Mouse (Mus musculus) hindbrain, postnatal 0 days (tissue): ENCODE data around the gene Pold3. TPM values are rescaled to one million over a fixed set of nuclear protein-coding genes. Genes with fewer than 3 reads are reported as not detected.

Experiments used
- ATAC-seq: fragments of 200-750 bp; cut with Nextera tagmentation; 2 replicates; pipeline ENCODE4 v1.8.0; 2017; ENCODE audit warnings: mild to moderate bottlenecking, moderate TSS enrichment, moderate library complexity
- DNase-seq: peaks from one replicate; pipeline ENCODE4 v3.0.0-alpha.2; 2015; ENCODE audit warnings: low spot score
- H3K27ac ChIP-seq: fragments of 300-500 bp; sonication (generic); 2 replicates; pipeline ENCODE4 v1.5.1; 2014; ENCODE audit warnings: mild to moderate bottlenecking
- H3K27me3 ChIP-seq: fragments of 300-500 bp; sonication (generic); 2 replicates; pipeline ENCODE4 v1.6.1; 2014; ENCODE audit warnings: low read length, mixed read lengths; ENCODE audit not compliant: insufficient read depth
- H3K36me3 ChIP-seq: fragments of 300-500 bp; sonication (generic); 2 replicates; pipeline ENCODE4 v1.6.1; 2014; ENCODE audit warnings: low read length, mixed read lengths; ENCODE audit not compliant: insufficient read depth
- H3K4me1 ChIP-seq: fragments of 300-500 bp; sonication (generic); 2 replicates; pipeline ENCODE4 v1.6.1; 2014; ENCODE audit warnings: antibody characterized with exemption, low read length, mixed read lengths; ENCODE audit not compliant: insufficient read depth
- H3K4me2 ChIP-seq: fragments of 300-500 bp; sonication (generic); 2 replicates; pipeline ENCODE4 v1.6.1; 2014; ENCODE audit warnings: low read depth, mild to moderate bottlenecking, low read length, moderate library complexity, mixed read lengths
- H3K4me3 ChIP-seq: fragments of 300-500 bp; sonication (generic); 2 replicates; pipeline ENCODE4 v1.5.1; 2014; ENCODE audit warnings: low read length
- H3K9ac ChIP-seq: fragments of 300-500 bp; sonication (generic); replicated peaks from 2 replicates; pipeline ENCODE4 v1.6.1; 2014; ENCODE audit warnings: mild to moderate bottlenecking, low read length, moderate library complexity, mixed read lengths
- H3K9me3 ChIP-seq: fragments of 300-500 bp; sonication (generic); 2 replicates; pipeline ENCODE4 v1.6.1; 2016; ENCODE audit warnings: low read length, mixed read lengths
- CTCF ChIP-seq: IDR thresholded peaks from 2 replicates; pipeline ENCODE4 v1.5.1; 2016; ENCODE audit warnings: antibody characterized with exemption, control low read depth, low read depth
- WGBS: fragments of 180-500 bp; shearing (Covaris S2); extraction: QIAGEN DNeasy Blood & Tissue Kit; methylation state at CpG from one replicate; pipeline ENCODE4 v1.1.7; 2014; 5-methylcytosine and 5-hydroxymethylcytosine counted together
- polyA plus RNA-seq: library from polyadenylated mRNA; unstranded; fragments of >200 nt; fragmentation: Nextera tagmentation; extraction: Ambion mirVana; gene quantifications from 2 replicates; pipeline ENCODE4 v1.2.1, GENCODE M21; 2015
- total RNA-seq: library from RNA; depleted of rRNA; stranded (reverse); fragments of >200 nt; gene quantifications from 2 replicates; pipeline ENCODE4 v1.2.3, GENCODE M21; 2014

Gene Pold3
- total and polyA plus RNA-seq, 2 experiments from 2014 or later, result 20.4 to 38.6 TPM

DNA sequence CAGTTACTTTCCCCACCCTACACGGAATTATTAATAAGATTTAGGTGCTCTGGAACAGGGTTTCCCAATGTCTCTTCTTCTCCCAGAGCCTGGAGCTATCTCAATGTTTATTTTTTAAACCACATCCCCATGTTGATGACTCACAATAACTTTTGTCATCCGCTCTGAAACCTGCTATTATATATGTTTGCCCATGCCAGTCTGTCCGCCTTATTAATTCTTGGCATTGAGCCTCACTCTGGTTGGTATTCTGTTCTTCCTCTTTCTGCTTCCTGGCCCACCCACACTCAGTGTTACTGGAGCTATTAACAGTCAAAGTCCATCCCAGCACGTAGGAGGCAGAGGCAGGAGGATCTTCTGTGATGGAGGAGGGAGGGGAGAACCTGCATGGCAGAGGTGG is 36.3 kb upstream of the Pold3 start:
- H3K9ac ChIP-seq, result no peak overlapping the region
- H3K4me3 ChIP-seq, result no peak overlapping the region
- TF ChIP-seq CTCF, result no peak
- no peak overlapping the region for H3K4me2 ChIP-seq
- no peaks in the 10 kb centered on the region for H3K9me3 ChIP-seq
- ATAC-seq (no peak), DNase-seq (no peak)
- H3K27me3 ChIP-seq, result no peaks in the 10 kb centered on the region
- no peaks in the 10 kb centered on the region for H3K36me3 ChIP-seq
- peaks cover 3% of the 10 kb centered on the region; the same call in 1 of the 2 replicates for H3K4me1 ChIP-seq
- no peak overlapping the region for H3K27ac ChIP-seq
- 64% methylated on average over 4 of the region's 4 CpGs for WGBS

GRCm38 (mm10) chr7:100150626-100151025 is 29.3 kb upstream of the Pold3 start:
- H3K4me3 ChIP-seq, result no peak overlapping the region
- no peaks in the 10 kb centered on the region for H3K4me1 ChIP-seq
- TF ChIP-seq CTCF, result no peak
- H3K9me3 ChIP-seq, result no peaks in the 10 kb centered on the region
- no peaks in the 10 kb centered on the region for H3K36me3 ChIP-seq
- WGBS, result 75% methylated on average over 11 of the region's 11 CpGs
- no peak overlapping the region for H3K9ac ChIP-seq
- H3K4me2 ChIP-seq, result no peak overlapping the region
- ATAC-seq, result no peak
- H3K27me3 ChIP-seq, result no peaks in the 10 kb centered on the region
- DNase-seq, result no peak
- no peak overlapping the region for H3K27ac ChIP-seq

DNA sequence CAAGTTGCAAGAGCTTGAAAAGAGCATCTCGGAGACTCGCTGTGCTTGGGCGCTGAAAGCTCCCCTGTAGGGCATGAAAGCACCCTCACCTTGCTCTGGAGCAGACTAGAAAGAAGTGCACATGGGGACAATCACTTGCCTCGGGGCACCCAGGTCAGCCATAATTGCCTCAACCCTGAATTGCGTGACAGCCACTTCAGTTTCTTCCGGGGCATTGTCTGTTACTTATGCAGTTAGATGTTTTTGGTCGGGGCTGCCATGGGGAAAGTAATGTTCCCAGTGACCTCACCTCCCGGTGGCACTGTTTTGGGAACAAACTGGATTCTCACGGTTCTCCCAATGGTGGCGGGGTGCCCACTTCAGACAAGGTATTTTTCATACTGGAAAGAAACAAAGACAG is 28.7 kb upstream of the Pold3 start:
- no peak overlapping the region for H3K4me3 ChIP-seq
- no peak for TF ChIP-seq CTCF
- H3K36me3 ChIP-seq, result no peaks in the 10 kb centered on the region
- ATAC-seq (no peak), DNase-seq (no peak)
- H3K27me3 ChIP-seq, result no peaks in the 10 kb centered on the region
- no peak overlapping the region for H3K27ac ChIP-seq
- 40% methylated on average over 10 of the region's 10 CpGs for WGBS
- no peak overlapping the region for H3K9ac ChIP-seq
- H3K9me3 ChIP-seq, result no peaks in the 10 kb centered on the region
- H3K4me2 ChIP-seq, result no peak overlapping the region
- no peaks in the 10 kb centered on the region for H3K4me1 ChIP-seq

- ATAC-seq (no peak), DNase-seq (no peak)
- Histone ChIP-seq H3K4me2 (no peak overlapping the region), H3K4me1 (no peaks in the 10 kb centered on the region), H3K27ac (no peak overlapping the region), H3K36me3 (no peaks in the 10 kb centered on the region), H3K9me3 (no peaks in the 10 kb centered on the region), H3K9ac (no peak overlapping the region), H3K4me3 (no peak overlapping the region), H3K27me3 (no peaks in the 10 kb centered on the region)
- WGBS, result 92% methylated on average over 4 of the region's 4 CpGs
- TF ChIP-seq CTCF, result no peak
Observed at GRCm38 (mm10) chr7:100148586-100148985, 27.2 kb upstream of the Pold3 start.

- WGBS, result 52% methylated on average over 1 of the region's 1 CpGs
- Histone ChIP-seq H3K27ac (no peak overlapping the region), H3K4me1 (no peaks in the 10 kb centered on the region), H3K4me2 (no peak overlapping the region), H3K9me3 (no peaks in the 10 kb centered on the region), H3K9ac (no peak overlapping the region), H3K36me3 (no peaks in the 10 kb centered on the region), H3K27me3 (no peaks in the 10 kb centered on the region), H3K4me3 (no peak overlapping the region)
- no peak for DNase-seq
- no peak for TF ChIP-seq CTCF
- ATAC-seq, result no peak
Observed at GRCm38 (mm10) chr7:100140591-100140990, 19.2 kb upstream of the Pold3 start.

GRCm38 (mm10) chr7:100138075-100138474 is 16.7 kb upstream of the Pold3 start:
- H3K27me3 ChIP-seq, result no peaks in the 10 kb centered on the region
- WGBS, result 95% methylated on average over 4 of the region's 4 CpGs
- no peaks in the 10 kb centered on the region for H3K9me3 ChIP-seq
- no peak for ATAC-seq
- no peak overlapping the region for H3K27ac ChIP-seq
- TF ChIP-seq CTCF, result no peak
- no peak overlapping the region for H3K4me3 ChIP-seq
- H3K9ac ChIP-seq, result no peak overlapping the region
- no peak for DNase-seq
- no peak overlapping the region for H3K4me2 ChIP-seq
- no peaks in the 10 kb centered on the region for H3K4me1 ChIP-seq
- no peaks in the 10 kb centered on the region for H3K36me3 ChIP-seq

GRCm38 (mm10) chr7:100137038-100137437 is 15.7 kb upstream of the Pold3 start:
- no peak for TF ChIP-seq CTCF
- no peak overlapping the region for H3K9ac ChIP-seq
- H3K9me3 ChIP-seq, result no peaks in the 10 kb centered on the region
- H3K4me2 ChIP-seq, result no peak overlapping the region
- H3K27me3 ChIP-seq, result no peaks in the 10 kb centered on the region
- no peaks in the 10 kb centered on the region for H3K36me3 ChIP-seq
- 79% methylated on average over 9 of the region's 9 CpGs for WGBS
- H3K4me1 ChIP-seq, result no peaks in the 10 kb centered on the region
- no peak for DNase-seq
- no peak overlapping the region for H3K4me3 ChIP-seq
- no peak overlapping the region for H3K27ac ChIP-seq
- no peak for ATAC-seq
